Mouse (Mus musculus): ENCODE data around the gene Armh3.

DNA sequence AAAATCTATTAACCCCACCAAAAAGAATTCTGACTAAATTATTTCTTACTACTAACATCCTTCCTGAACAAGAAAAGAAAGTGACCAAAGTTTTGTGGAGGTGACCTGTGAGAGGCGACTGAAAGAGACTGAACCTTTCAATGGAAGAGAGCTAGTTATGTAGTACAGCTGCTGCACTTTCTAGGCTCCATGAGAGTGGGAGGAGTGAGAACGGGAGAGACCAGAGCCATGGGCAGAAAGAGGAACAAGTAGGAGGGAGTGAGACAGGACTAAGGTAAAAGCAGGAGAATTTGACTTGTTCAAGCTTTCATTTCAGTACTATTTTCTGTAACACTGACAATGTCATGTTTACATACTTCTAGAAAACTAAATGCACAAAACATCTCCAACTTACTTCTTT is 222.8 kb downstream of the Armh3 start:
- TF ChIP-seq SIN3A (IDR thresholded peaks at IDR 0.05; ENCODE audit: low read length) (no peak), CTCF (IDR thresholded peaks at IDR 0.05 in 2 of 3, conservative IDR thresholded peaks at IDR 0.05 in 1 of 3; ENCODE audit: control insufficient read depth in 1 of 3, insufficient read depth in 1 of 3, low read depth in 2 of 3, low read length in 3 of 3, poor library complexity in 1 of 3, severe bottlenecking in 1 of 3) (no peak), RCOR1 (IDR thresholded peaks at IDR 0.05; ENCODE audit: low read depth, low read length) (no peak), POLR2A (IDR thresholded peaks at IDR 0.05; ENCODE audit: control insufficient read depth in 1 of 2, insufficient read depth in 1 of 2, low read depth in 1 of 2, low read length in 2 of 2, poor library complexity in 1 of 2) (no peak), MEF2A (IDR thresholded peaks at IDR 0.05; ENCODE audit: extremely low read depth, insufficient replicate concordance, low read depth, low read length, poor library complexity, severe bottlenecking) (no peak), TAL1 (IDR thresholded peaks at IDR 0.05; ENCODE audit: low read length) (no peak)

Measured in MEL (cell line).